Mouse (Mus musculus) frontal cortex, postnatal 10 days (tissue): ENCODE results near the gene Olfr1390.
"Not testable (repeated sequence)": the region's sequence is repeated elsewhere in the genome, so short reads cannot be mapped to it uniquely, and the experiment has no call there.

Experiments used
- DNase-seq, 2 experiments: peaks; one replicate each; pipeline ENCODE4 v3.0.0; 2022; ENCODE audit warnings: low spot score in 2 of 2, mixed read lengths in 1 of 2

Gene Olfr1390

DNA sequence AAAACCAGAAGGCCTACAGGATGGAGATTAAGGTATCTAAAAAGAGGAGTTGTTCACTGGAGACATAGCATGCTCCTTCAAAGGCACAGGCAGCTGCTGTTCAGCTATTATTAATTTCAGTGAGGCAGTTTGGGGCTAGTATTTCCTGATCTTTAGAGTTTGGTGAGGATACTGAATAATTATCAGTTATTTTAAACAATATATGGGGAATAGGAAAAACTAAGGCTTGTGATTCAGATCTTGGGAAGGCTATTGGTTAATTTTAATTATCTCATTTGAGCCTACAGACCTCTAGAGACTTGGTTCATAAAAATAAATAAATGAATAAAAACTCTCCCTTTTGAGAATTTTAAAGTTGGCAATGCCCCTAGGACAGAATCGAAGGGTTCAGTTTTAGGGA lies at the start of gene Olfr1390:
Olfr1390 (plus strand) TSS at position 301 of the 400 bp plus-strand sequence.
- no peak for DNase-seq

DNA sequence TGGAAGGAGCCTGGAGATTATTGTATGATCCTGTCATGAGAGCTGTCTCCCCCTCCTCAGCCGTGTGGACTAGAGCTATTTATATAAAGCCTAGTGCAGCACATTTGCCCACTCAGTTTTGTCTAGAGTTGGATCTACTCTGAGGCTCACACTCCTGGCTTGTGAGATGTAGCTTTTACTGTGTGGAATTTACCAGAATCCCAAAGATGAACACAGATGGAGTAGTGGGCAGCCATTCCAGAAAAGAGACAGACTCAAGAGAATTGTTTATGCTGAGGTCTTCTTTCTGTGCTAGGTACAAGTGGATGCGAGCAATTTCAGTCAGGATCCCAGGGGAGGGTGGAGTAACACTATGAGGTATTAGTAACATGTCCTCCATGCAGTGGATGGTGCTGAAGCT lies 47.7 kb upstream of the Olfr1390 start:
- no peak for DNase-seq

DNA sequence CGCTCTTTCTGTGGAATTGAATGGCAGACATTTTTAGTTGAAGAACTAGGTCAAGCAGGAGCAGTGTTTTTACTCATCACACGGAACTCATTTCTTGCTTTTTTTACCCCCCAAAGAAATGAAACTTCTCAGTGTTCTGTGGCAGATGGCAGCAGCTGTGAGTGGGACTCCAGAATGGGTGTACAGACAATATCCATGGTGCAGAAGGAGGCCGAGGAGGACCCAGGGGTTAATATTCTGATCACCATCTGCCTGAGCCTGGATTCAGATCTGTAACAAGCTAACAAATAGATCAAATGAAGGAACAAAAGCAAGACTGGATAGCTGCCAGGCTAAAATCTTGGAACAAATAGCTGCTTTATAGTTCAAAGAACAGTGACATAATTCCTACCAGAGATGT lies 42.2 kb upstream of the Olfr1390 start:
- DNase-seq = no peak

DNA sequence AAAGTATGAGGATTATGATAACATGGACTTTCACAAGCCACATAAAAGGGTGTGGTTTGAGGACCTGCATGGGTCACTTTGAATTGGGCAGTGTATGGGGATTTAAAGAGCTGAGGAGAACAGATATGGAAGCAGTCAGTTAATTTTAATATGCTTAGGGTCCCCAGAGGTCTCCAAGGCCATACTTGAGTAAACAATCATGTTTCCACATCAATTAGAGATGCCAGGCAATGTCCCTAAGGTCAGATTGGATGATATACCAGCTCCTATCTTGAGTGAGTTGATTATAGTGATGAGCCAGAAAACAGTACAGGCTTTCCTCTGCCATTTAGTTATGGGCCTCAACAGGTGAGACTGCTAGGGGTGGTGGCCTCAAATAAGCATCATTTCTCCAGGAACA lies 30.5 kb upstream of the Olfr1390 start, which contains the start of gene Olfr10:
Olfr10 (plus strand) TSS at position 301 of the 400 bp plus-strand sequence.
- no peak for DNase-seq

DNA sequence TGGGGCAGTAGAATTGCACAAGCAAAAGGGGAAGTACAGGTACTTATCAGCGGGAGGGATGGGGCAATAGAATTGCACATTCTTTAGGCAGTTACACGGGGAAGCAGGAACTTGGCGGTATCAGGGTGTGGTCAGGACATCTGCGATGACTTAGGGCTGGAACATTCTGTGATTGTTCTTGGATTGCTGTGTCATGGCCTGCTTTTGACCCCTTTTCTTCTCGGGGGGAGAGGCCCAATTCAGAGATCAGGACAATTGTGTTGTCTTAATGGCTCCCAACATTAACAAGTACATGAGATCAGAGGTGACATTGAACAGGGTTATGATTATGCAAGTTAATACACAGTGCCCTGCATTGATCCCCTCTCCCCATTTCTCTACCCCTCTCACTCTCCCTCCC lies 26.4 kb upstream of the Olfr1390 start:
- not testable (repeated sequence) for DNase-seq

DNA sequence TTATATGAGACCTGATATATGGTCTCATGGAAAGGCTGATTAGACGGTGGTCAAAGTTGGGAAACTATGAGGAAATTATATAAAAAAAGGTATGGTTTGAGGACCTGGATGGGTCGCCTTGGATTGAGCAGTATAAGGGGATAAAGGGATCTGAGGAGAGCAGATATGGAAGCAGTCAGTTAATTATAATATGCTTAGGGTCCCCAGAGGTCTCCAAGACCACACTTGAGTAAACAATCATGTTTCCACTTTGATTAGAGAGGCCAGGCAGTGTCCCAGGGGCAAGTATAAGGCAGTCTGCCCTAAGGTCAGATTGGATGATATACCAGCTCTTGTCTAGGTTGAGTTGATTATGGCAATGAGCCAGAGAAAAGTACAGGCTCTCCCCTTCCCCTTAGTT lies 12.5 kb upstream of the Olfr1390 start, which contains the start of gene Olfr1391:
Olfr1391 (plus strand) TSS at position 301 of the 400 bp plus-strand sequence.
- DNase-seq = no peak

DNA sequence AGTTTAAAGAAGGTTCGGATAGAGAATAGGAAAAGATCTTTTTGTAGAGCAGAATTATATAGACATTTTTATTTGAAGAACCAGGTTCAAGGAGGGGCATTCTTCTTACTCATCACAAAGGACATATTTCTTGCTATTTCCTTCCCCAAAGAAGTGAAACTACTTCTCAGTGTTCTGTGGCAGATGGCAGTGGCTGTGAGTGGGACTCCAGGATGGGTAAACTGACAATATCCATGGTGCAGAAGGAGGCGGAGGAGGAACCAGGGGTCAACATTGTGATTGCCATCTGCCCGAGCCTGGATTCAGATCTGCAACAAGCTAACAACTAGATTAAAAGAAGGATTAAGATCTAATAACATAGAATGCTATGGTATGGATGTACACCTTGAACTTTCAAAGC lies 8.3 kb upstream of the Olfr1390 start:
- DNase-seq = no peak

DNA sequence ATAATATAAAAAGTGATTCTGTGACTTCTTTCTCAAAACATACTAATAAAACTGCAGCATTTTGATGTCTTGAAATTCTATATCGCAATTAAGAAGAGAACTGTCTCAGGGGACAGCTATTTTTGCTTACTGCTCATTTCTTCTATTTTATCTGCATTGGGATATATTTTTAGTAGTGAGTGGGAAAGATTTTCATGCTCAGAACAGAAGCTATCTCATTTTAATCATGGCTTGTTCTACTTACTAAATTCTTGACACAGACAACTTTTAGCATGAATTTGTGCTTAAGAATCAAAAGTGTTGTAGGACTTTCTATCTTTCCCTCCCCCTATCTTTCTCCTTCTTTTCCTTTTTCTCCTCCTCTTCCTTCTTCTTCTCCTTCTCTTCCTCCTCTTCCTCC lies 5.3 kb upstream of the Olfr1390 start:
- DNase-seq = no peak

DNA sequence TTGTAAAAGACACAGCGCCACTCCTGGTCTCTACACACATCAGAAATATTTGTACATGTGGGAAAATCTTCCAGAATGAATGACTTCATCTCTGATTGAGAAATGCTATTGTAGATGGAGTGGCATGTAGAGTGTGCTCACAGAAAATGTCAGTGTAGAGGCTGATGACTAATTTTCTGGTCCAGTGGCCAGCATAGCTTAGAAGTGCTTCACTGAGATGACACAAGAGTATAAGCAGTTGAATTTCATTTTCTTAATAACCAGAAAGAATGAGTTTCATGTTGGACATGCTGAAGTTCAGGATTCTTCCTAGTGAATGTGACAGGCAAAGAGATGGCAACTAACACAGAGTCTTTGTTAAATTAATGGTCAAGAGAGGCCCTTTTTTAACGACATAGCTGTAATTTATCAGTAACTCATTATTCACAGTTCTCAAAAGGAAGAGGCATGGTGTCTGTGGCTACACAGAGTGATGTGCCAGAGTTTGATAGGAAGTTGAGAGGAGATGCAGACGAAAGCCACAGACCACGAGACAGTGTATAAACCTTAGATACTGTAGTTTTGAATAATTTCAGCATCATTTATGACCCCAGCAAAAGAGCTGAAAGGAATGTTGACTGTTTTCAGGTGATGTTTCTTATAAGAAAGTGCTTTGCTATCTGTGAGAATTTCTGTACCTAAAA lies 2.3 kb downstream of the Olfr1390 start:
- DNase-seq = no peak

DNA sequence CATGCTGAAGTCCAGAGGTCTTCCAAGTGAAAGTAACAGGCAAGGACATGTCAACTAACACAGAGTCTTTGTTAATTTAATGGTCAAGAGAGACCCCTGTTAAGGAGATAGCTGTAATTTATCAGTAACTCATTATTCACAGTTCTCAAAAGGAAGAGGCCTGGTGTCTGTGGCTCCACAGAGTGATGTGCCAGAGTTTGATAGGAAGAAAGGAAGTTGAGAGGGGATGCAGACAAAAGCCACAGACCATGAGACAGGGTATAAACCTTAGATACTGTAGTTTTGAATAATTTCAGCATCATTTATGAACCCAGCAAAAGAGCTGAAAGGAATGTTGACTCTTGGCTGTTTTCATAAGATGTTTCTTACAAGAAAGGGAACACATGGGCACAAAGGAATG lies 48.1 kb downstream of the Olfr1390 start:
- DNase-seq = no peak

DNA sequence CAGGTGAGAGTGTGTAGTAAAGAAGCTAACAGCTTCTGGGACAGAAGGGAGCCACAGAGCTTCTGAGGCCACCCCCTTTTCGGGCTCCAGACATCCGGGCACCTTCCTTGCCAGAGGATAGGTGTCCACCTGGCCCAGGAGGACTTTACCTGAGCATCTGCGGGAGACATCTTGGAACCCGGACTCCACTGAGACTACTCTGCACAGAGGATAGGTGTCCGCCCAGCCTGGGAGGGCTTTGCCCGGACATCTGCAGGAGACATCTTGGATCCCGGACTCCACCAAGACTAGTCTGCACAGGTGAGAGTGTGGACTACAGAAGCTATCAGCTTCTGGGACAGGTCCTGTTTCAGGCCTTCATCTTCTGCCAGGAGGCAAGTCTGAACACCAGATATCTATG lies 51.1 kb downstream of the Olfr1390 start:
- not testable (repeated sequence) for DNase-seq
